19 mouse cellular contexts compared by ENCODE assay signal in genomic region chr12:5073191-5073590, GRCm38 (mm10).
DNase-seq lines count a peak whose midpoint lies in the region; ATAC-seq and TF ChIP-seq lines count a peak whose summit lies in the region.
"Had no signal": no experiment of that assay in that cellular context is flagged by ENCODE, and none has a peak within 500 bp of the region (broad histone marks: within the 10 kb centered on the region; RNA-seq: fewer than 3 reads in every experiment).

No protein-coding gene starts in this region.

- intact Hi-C loops in heart, adult 2 months (cut with DNase I), result no loop called here
- intact Hi-C loops in heart, postnatal 25 days (cut with DNase I), result no loop called here
- intact Hi-C loops in heart, postnatal 36 days (cut with DNase I), result no loop called here

- 54% methylated on average over 12 of the region's 12 CpGs for WGBS in heart, adult 2 months
- 88% methylated on average over 12 of the region's 12 CpGs for WGBS in neural tube, embryonic 15.5 days
- WGBS in forebrain, embryonic 16.5 days, result 86% methylated on average over 12 of the region's 12 CpGs

- TF ChIP-seq POLR2A in heart, adult 2 months (IDR thresholded peaks at IDR 0.05; ENCODE audit: insufficient read depth, low read depth, low read length), result no peak
- TF ChIP-seq POLR2A in cortical plate, adult 2 months (IDR thresholded peaks at IDR 0.05; ENCODE audit: extremely low read depth, insufficient read depth, low read length), result no peak

- no peaks in the 10 kb centered on the region for H3K79me2 ChIP-seq in heart, adult 2 months (replicated peaks; ENCODE audit: control insufficient read depth, insufficient read depth, low read length)

- no peak for ATAC-seq in neural tube, embryonic 15.5 days (ENCODE audit: low FRiP score)
- no peak for ATAC-seq in forebrain, embryonic 16.5 days
- ATAC-seq: CD4-positive, CD25-positive, alpha-beta regulatory T cell, adult 4 months; forebrain, embryonic 14.5 days; intestine, embryonic 15.5 days had no signal

- TF ChIP-seq CTCF in heart, adult 2 months (IDR thresholded peaks at IDR 0.05), result no peak
- TF ChIP-seq CTCF in cortical plate, adult 2 months (IDR thresholded peaks at IDR 0.05; ENCODE audit: extremely low read depth, insufficient read depth, low read length), result no peak

- no peaks in the 10 kb centered on the region for H3K36me3 ChIP-seq in heart, adult 2 months (ENCODE audit: control insufficient read depth, insufficient read depth, low read length)
- no peaks in the 10 kb centered on the region for H3K36me3 ChIP-seq in neural tube, embryonic 15.5 days
- no peaks in the 10 kb centered on the region for H3K36me3 ChIP-seq in forebrain, embryonic 16.5 days (ENCODE audit: control insufficient read depth, insufficient read depth)
- H3K36me3 ChIP-seq: G1E; intestine, embryonic 15.5 days; limb, embryonic 15.5 days had no signal

- H3K9me3 ChIP-seq in neural tube, embryonic 15.5 days (replicated peaks), result no peaks in the 10 kb centered on the region
- no peaks in the 10 kb centered on the region for H3K9me3 ChIP-seq in forebrain, embryonic 16.5 days (ENCODE audit: control insufficient read depth, low read length)
- H3K9me3 ChIP-seq: G1E; intestine, embryonic 15.5 days; limb, embryonic 15.5 days had no signal

- no peaks in the 10 kb centered on the region for H3K4me1 ChIP-seq in heart, adult 2 months (ENCODE audit: control insufficient read depth, insufficient read depth, low read length)
- peaks cover 5% of the 10 kb centered on the region; the same call in 1 of the 2 replicates for H3K4me1 ChIP-seq in cortical plate, adult 2 months (ENCODE audit: control insufficient read depth, insufficient read depth, low read length)
- no peaks in the 10 kb centered on the region for H3K4me1 ChIP-seq in neural tube, embryonic 15.5 days
- no peaks in the 10 kb centered on the region for H3K4me1 ChIP-seq in forebrain, embryonic 16.5 days (replicated peaks; ENCODE audit: control insufficient read depth, insufficient read depth, low read length)
- H3K4me1 ChIP-seq: intestine, embryonic 15.5 days; limb, embryonic 15.5 days had no signal

- H3K27ac ChIP-seq in heart, adult 2 months, result no peak overlapping the region
- H3K27ac ChIP-seq in cortical plate, adult 2 months (ENCODE audit: insufficient read depth, low read length), result 0 out of 2 replicates have a peak overlapping the region, but pooled peaks have one; percentile 22
- H3K27ac ChIP-seq in neural tube, embryonic 15.5 days (replicated peaks), result no peak overlapping the region
- no peak overlapping the region for H3K27ac ChIP-seq in forebrain, embryonic 16.5 days (ENCODE audit: low read length)
- H3K27ac ChIP-seq: hindbrain, embryonic 14.5 days; intestine, embryonic 15.5 days; layer of hippocampus, adult 2 months; limb, embryonic 15.5 days had no signal

- H3K27me3 ChIP-seq in heart, adult 2 months (ENCODE audit: control insufficient read depth, insufficient read depth, low read length), result no peaks in the 10 kb centered on the region
- no peaks in the 10 kb centered on the region for H3K27me3 ChIP-seq in neural tube, embryonic 15.5 days (replicated peaks)
- H3K27me3 ChIP-seq in forebrain, embryonic 16.5 days (replicated peaks; ENCODE audit: control insufficient read depth, insufficient read depth, low read length), result no peaks in the 10 kb centered on the region
- H3K27me3 ChIP-seq: intestine, embryonic 15.5 days; limb, embryonic 15.5 days had no signal

- H3K4me2 ChIP-seq in neural tube, embryonic 15.5 days, result no peak overlapping the region
- no peak overlapping the region for H3K4me2 ChIP-seq in forebrain, embryonic 16.5 days (ENCODE audit: low read length)
- H3K4me2 ChIP-seq: hindbrain, embryonic 14.5 days; intestine, embryonic 15.5 days; limb, embryonic 15.5 days had no signal

- no peak overlapping the region; the same call in 1 of the 2 replicates for H3K4me3 ChIP-seq in heart, adult 2 months
- no peak overlapping the region for H3K4me3 ChIP-seq in cortical plate, adult 2 months (ENCODE audit: insufficient read depth, low read length)
- H3K4me3 ChIP-seq in neural tube, embryonic 15.5 days (replicated peaks), result no peak overlapping the region
- H3K4me3 ChIP-seq in forebrain, embryonic 16.5 days (replicated peaks; ENCODE audit: low read length), result no peak overlapping the region
- H3K4me3 ChIP-seq: erythroblast, embryonic 14.5 days; intestine, embryonic 15.5 days; layer of hippocampus, adult 2 months; limb, embryonic 15.5 days had no signal

- no peak overlapping the region for H3K9ac ChIP-seq in heart, adult 2 months (ENCODE audit: low read depth, low read length)
- no peak overlapping the region for H3K9ac ChIP-seq in neural tube, embryonic 15.5 days (replicated peaks)
- H3K9ac ChIP-seq in forebrain, embryonic 16.5 days (replicated peaks; ENCODE audit: low read depth, low read length), result no peak overlapping the region
- H3K9ac ChIP-seq: hindbrain, embryonic 14.5 days; intestine, embryonic 15.5 days; limb, embryonic 15.5 days had no signal

- TF ChIP-seq EP300 in heart, adult 2 months (IDR thresholded peaks at IDR 0.05; ENCODE audit: insufficient read depth, low read depth, low read length), result no peak

- DNase-seq in heart, adult 2 months, result peak; percentile 26 to 51
- no peak for DNase-seq in heart, postnatal 25 days (ENCODE audit: low spot score)
- DNase-seq in heart, adult 9 months (ENCODE audit: low spot score in 2 of 2), result peak; percentile 23 to 38
- peak; percentile 7 to 14 for DNase-seq in heart, postnatal 36 days
- DNase-seq in cerebellum, postnatal 10 days, result no peak
- DNase-seq: cerebellum, postnatal 36 days; lung, postnatal 14 days; thymus, adult 2 months had no signal

Comparison
In these comparisons a context has a peak if more than half of its experiments do, and no peak if none do; other contexts are left out.
1. DNase-seq: peak in heart, adult 2 months (2 of 2), heart, adult 9 months (2 of 2) and heart, postnatal 36 days (2 of 2); none in heart, postnatal 25 days (single experiment) and cerebellum, postnatal 10 days (0 of 2).